Mouse (Mus musculus): ENCODE data around the gene Wdr48. TPM values are rescaled to one million over a fixed set of nuclear protein-coding genes. Genes with fewer than 3 reads are reported as not detected.
A peak's percentile ranks its signal among the peaks of the same experiment; 100 is the strongest.

The Wdr48 gene
- polyA plus RNA-seq, 1 experiment from 2014 or later, result 71.8 TPM

DNA sequence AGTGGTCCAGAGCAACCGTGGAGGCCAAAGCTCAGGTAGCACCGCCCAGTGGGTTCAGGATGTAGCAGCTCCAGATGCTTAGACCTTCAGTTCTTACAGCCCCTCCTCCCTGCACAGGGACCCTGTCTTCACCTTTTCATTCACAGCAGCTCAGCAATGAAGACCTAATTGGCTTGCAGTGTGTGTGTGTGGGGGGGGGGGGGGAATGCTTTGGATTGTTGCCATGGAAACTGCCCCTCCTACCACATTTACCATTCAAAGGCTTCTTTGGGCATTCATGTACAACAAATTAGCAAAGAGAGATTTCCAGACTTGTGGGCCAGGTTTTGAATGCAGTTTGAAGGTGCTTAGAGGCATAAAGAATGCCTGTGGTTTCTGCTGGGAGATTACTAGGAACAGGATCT lies 5.8 kb upstream of the Wdr48 start:
- H3K4me1 ChIP-seq (replicated peaks; ENCODE audit: control insufficient read depth, insufficient read depth, low read length), result no peaks in the 10 kb centered on the region
- H3K9me3 ChIP-seq (ENCODE audit: control insufficient read depth, low read length), result no peaks in the 10 kb centered on the region
- H3K36me3 ChIP-seq (ENCODE audit: control insufficient read depth, insufficient read depth, low read length), result no peaks in the 10 kb centered on the region
- ATAC-seq (ENCODE audit: low FRiP score) (peak; percentile 69), DNase-seq (ENCODE audit: low spot score) (peak; percentile 42)
- H3K4me2 ChIP-seq (replicated peaks; ENCODE audit: low read depth, low read length), result no peak overlapping the region
- WGBS, result 33% methylated on average over 2 of the region's 2 CpGs
- no peak overlapping the region for H3K9ac ChIP-seq (ENCODE audit: low read depth, low read length)
- peaks cover 3% of the 10 kb centered on the region; the same call in 1 of the 2 replicates for H3K27me3 ChIP-seq (ENCODE audit: control insufficient read depth, insufficient read depth, low read length)
- H3K4me3 ChIP-seq (ENCODE audit: low read depth, low read length), result no peak overlapping the region
- no peak overlapping the region for H3K27ac ChIP-seq (ENCODE audit: low read depth, low read length)

DNA sequence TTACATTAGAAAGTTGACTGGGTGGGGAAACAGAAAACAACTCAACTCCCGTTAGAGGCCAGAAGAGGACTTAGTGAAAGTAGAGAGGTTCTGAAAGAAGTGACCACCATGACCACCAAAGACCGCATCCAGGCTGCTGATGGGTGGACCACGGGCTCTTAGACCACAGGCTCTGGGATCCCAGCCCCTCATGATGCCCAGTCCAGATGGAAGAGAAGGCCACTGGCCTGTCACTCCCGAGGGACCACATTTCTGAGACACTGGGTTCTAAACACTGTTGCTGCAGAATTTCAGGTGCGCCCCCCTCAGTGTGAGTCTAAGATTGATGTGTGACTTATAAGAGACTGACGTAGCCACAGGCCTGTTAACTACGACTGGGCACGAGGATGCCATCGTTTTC lies 5.2 kb upstream of the Wdr48 start:
- Histone ChIP-seq H3K4me2 (replicated peaks; ENCODE audit: low read depth, low read length) (no peak overlapping the region), H3K27ac (ENCODE audit: low read depth, low read length) (no peak overlapping the region), H3K4me3 (ENCODE audit: low read depth, low read length) (no peak overlapping the region), H3K27me3 (ENCODE audit: control insufficient read depth, insufficient read depth, low read length) (peaks cover 3% of the 10 kb centered on the region; the same call in 1 of the 2 replicates), H3K36me3 (ENCODE audit: control insufficient read depth, insufficient read depth, low read length) (no peaks in the 10 kb centered on the region), H3K9ac (ENCODE audit: low read depth, low read length) (no peak overlapping the region), H3K9me3 (ENCODE audit: control insufficient read depth, low read length) (no peaks in the 10 kb centered on the region), H3K4me1 (replicated peaks; ENCODE audit: control insufficient read depth, insufficient read depth, low read length) (no peaks in the 10 kb centered on the region)
- no peak for DNase-seq (ENCODE audit: low spot score)
- 80% methylated on average over 9 of the region's 9 CpGs for WGBS
- no peak for ATAC-seq (ENCODE audit: low FRiP score)

DNA sequence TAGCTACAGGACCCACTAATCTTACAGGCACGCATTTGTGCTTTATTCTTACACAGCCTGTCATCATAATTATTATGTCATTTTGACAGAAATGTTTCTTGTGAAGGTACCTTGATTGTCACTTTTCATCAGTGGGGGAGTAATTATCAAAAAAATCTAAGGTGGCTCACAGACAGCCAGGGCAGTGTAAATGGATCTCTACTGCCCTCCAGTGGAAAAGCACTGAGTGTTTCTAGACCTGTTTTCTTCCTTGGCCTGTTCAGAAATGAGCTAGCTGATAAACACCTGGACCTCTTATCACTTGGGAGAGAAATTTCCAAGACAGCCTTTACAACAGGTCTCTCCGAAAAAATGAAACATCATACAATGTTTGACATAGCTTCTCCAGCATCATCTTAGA lies 4.0 kb upstream of the Wdr48 start:
- ATAC-seq (ENCODE audit: low FRiP score) (no peak), DNase-seq (ENCODE audit: low spot score) (peak; percentile 54)
- H3K27ac ChIP-seq (ENCODE audit: low read depth, low read length), result no peak overlapping the region
- H3K27me3 ChIP-seq (ENCODE audit: control insufficient read depth, insufficient read depth, low read length), result peaks cover 3% of the 10 kb centered on the region; the same call in 1 of the 2 replicates
- peaks cover 3% of the 10 kb centered on the region; the same call in 1 of the 2 replicates for H3K4me1 ChIP-seq (replicated peaks; ENCODE audit: control insufficient read depth, insufficient read depth, low read length)
- no peaks in the 10 kb centered on the region for H3K9me3 ChIP-seq (ENCODE audit: control insufficient read depth, low read length)
- H3K36me3 ChIP-seq (ENCODE audit: control insufficient read depth, insufficient read depth, low read length), result no peaks in the 10 kb centered on the region
- H3K9ac ChIP-seq (ENCODE audit: low read depth, low read length), result no peak overlapping the region
- no peak overlapping the region for H3K4me3 ChIP-seq (ENCODE audit: low read depth, low read length)
- no peak overlapping the region for H3K4me2 ChIP-seq (replicated peaks; ENCODE audit: low read depth, low read length)
- WGBS, result 48% methylated on average over 2 of the region's 2 CpGs

- Histone ChIP-seq H3K36me3 (ENCODE audit: control insufficient read depth, insufficient read depth, low read length) (no peaks in the 10 kb centered on the region), H3K4me1 (replicated peaks; ENCODE audit: control insufficient read depth, insufficient read depth, low read length) (peaks cover 4% of the 10 kb centered on the region; the same call in 1 of the 2 replicates), H3K4me2 (replicated peaks; ENCODE audit: low read depth, low read length) (peak overlapping the region; percentile 55), H3K9ac (ENCODE audit: low read depth, low read length) (no peak overlapping the region), H3K4me3 (ENCODE audit: low read depth, low read length) (no peak overlapping the region), H3K27ac (ENCODE audit: low read depth, low read length) (no peak overlapping the region), H3K27me3 (ENCODE audit: control insufficient read depth, insufficient read depth, low read length) (peaks cover 3% of the 10 kb centered on the region; the same call in 1 of the 2 replicates), H3K9me3 (ENCODE audit: control insufficient read depth, low read length) (no peaks in the 10 kb centered on the region)
- ATAC-seq (ENCODE audit: low FRiP score), result no peak
- WGBS, result 89% methylated on average over 5 of the region's 5 CpGs
- no peak for DNase-seq (ENCODE audit: low spot score)
Measured at GRCm38 (mm10) chr9:119893881-119894280, 797 bp upstream of the Wdr48 start.

GRCm38 (mm10) chr9:119895040-119895721 lies 503 bp downstream of the Wdr48 start:
- Histone ChIP-seq H3K4me3 (ENCODE audit: low read depth, low read length) (peak overlapping the region; percentile 91), H3K9me3 (ENCODE audit: control insufficient read depth, low read length) (no peaks in the 10 kb centered on the region), H3K9ac (ENCODE audit: low read depth, low read length) (peak overlapping the region; percentile 82), H3K27me3 (ENCODE audit: control insufficient read depth, insufficient read depth, low read length) (no peaks in the 10 kb centered on the region), H3K4me1 (replicated peaks; ENCODE audit: control insufficient read depth, insufficient read depth, low read length) (peaks cover 4% of the 10 kb centered on the region; the same call in 1 of the 2 replicates), H3K27ac (ENCODE audit: low read depth, low read length) (peak overlapping the region; percentile 70), H3K4me2 (replicated peaks; ENCODE audit: low read depth, low read length) (peak overlapping the region; percentile 46), H3K36me3 (ENCODE audit: control insufficient read depth, insufficient read depth, low read length) (no peaks in the 10 kb centered on the region)
- 1% methylated on average over 52 of the region's 71 CpGs for WGBS
- DNase-seq (ENCODE audit: low spot score), result no peak
- ATAC-seq (ENCODE audit: low FRiP score), result peak; percentile 83

DNA sequence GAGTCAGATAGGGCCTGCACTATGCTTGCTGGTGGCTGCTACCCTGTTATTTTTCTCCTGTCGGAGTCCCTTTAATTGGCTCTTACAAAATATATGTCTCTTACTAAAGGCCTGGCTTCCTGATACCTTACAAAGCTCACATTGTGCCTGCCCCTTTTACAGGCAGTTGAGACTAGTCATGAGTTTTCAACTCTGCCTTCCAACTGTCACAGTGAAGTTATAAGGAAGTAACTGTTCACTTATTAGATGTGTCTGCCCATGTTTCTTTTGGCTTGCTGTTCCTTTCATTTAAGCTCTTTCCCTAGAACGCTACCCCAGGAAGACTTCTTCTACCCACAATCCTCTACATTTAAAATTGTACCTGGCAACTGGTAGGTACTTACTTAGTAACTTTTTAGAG lies 4.8 kb downstream of the Wdr48 start:
- WGBS, result 95% methylated on average over 2 of the region's 2 CpGs
- no peak overlapping the region for H3K4me2 ChIP-seq (replicated peaks; ENCODE audit: low read depth, low read length)
- no peak for ATAC-seq (ENCODE audit: low FRiP score)

GRCm38 (mm10) chr9:119902410-119903151 lies 7.9 kb downstream of the Wdr48 start:
- Histone ChIP-seq H3K4me1 (replicated peaks; ENCODE audit: control insufficient read depth, insufficient read depth, low read length) (no peaks in the 10 kb centered on the region), H3K4me2 (replicated peaks; ENCODE audit: low read depth, low read length) (no peak overlapping the region), H3K9ac (ENCODE audit: low read depth, low read length) (no peak overlapping the region), H3K4me3 (ENCODE audit: low read depth, low read length) (no peak overlapping the region), H3K36me3 (ENCODE audit: control insufficient read depth, insufficient read depth, low read length) (no peaks in the 10 kb centered on the region), H3K27me3 (ENCODE audit: control insufficient read depth, insufficient read depth, low read length) (no peaks in the 10 kb centered on the region), H3K9me3 (ENCODE audit: control insufficient read depth, low read length) (no peaks in the 10 kb centered on the region), H3K27ac (ENCODE audit: low read depth, low read length) (no peak overlapping the region)
- ATAC-seq (ENCODE audit: low FRiP score) (no peak), DNase-seq (ENCODE audit: low spot score) (no peak)
- WGBS, result 88% methylated on average over 12 of the region's 12 CpGs

More for the DNA sequence above, 4.8 kb downstream of the Wdr48 start:
- no peak overlapping the region for H3K9ac ChIP-seq (ENCODE audit: low read depth, low read length)
- H3K27ac ChIP-seq (ENCODE audit: low read depth, low read length), result no peak overlapping the region
- H3K36me3 ChIP-seq (ENCODE audit: control insufficient read depth, insufficient read depth, low read length), result no peaks in the 10 kb centered on the region
- no peaks in the 10 kb centered on the region for H3K9me3 ChIP-seq (ENCODE audit: control insufficient read depth, low read length)
- peaks cover 4% of the 10 kb centered on the region; the same call in 1 of the 2 replicates for H3K4me1 ChIP-seq (replicated peaks; ENCODE audit: control insufficient read depth, insufficient read depth, low read length)
- H3K4me3 ChIP-seq (ENCODE audit: low read depth, low read length), result no peak overlapping the region
- DNase-seq (ENCODE audit: low spot score), result no peak
- no peaks in the 10 kb centered on the region for H3K27me3 ChIP-seq (ENCODE audit: control insufficient read depth, insufficient read depth, low read length)

GRCm38 (mm10) chr9:119908708-119909107 lies 14.0 kb downstream of the Wdr48 start:
- no peak for DNase-seq (ENCODE audit: low spot score)
- no peak for ATAC-seq (ENCODE audit: low FRiP score)
- no peak overlapping the region for H3K9ac ChIP-seq (ENCODE audit: low read depth, low read length)
- no peak overlapping the region for H3K4me3 ChIP-seq (ENCODE audit: low read depth, low read length)
- H3K36me3 ChIP-seq (ENCODE audit: control insufficient read depth, insufficient read depth, low read length), result 0 out of 2 replicates have a peak, but pooled peaks cover 4% of the 10 kb centered on the region
- no peaks in the 10 kb centered on the region for H3K27me3 ChIP-seq (ENCODE audit: control insufficient read depth, insufficient read depth, low read length)
- no peak overlapping the region for H3K4me2 ChIP-seq (replicated peaks; ENCODE audit: low read depth, low read length)
- no peaks in the 10 kb centered on the region for H3K9me3 ChIP-seq (ENCODE audit: control insufficient read depth, low read length)
- no peak overlapping the region for H3K27ac ChIP-seq (ENCODE audit: low read depth, low read length)
- no peaks in the 10 kb centered on the region for H3K4me1 ChIP-seq (replicated peaks; ENCODE audit: control insufficient read depth, insufficient read depth, low read length)
- 96% methylated on average over 3 of the region's 3 CpGs for whole genome bisulfite sequencing

All from hindbrain, embryonic 11.5 days (tissue).